Mouse (Mus musculus) R1 (cell line): ENCODE measurements around the gene Ap4s1.

Experiments used
- DNase-seq: peaks from one replicate; pipeline ENCODE4 v3.0.0-alpha.2; 2018; ENCODE audit warnings: low read depth, low spot score

The Ap4s1 gene

DNA sequence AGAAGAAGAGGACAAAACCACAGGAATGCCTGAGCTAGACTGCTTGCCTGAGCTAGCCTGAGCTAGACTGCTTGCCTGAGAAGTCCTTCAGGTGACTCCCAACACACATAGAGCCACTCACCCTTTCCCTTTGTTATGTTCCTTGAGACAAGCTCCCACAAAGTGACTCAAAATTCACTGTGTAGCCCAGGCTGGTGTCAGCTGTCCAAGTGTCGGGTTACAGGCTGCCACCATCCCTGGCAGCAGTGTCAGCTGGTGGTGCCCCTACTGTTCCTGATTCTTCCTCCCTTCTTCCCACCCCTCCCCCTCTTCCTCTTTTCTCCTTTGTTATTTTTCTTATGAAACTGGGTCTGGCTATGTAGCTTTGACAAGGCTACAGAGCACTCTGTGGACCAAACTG is 13.0 kb downstream of the Ap4s1 start:
- peak; percentile 34 for DNase-seq

DNA sequence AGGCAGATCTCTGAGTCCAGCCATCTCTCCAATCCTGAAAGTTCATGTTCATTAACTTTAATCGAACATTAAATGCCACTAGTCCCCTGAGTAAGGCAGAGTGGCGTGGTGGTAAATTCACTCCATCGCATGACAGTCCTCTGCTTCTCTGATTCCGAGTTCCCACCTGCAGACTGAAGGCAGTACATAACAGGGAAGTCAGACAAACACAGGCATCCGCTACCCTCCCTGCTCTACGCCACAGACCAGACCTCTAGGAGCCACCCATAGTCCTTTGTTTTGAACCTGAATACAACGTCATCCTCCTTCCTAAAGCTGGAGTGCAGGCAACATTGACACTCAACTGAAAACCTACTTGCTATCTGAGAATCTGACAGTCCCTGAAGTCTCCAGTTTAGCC is 13.7 kb downstream of the Ap4s1 start:
- no peak for DNase-seq

DNA sequence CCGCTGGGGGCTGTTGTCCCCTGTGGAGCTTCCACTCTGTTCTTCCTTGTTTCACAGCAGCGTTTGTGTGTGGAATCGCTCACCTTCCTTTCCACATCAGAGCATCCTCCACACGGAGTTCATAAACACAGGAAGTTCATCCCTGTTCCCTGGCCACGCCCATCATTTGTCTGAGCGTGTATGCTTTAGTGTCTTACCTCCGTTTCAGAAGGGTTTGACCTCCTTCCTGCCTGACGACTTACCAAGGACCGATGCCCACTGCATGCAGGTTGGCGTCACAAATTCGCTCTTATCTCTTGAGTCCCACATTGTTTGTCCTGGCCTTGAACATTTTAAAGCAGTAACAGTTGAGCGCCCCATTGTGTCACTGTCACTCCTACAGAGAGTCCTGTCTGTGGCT is 14.9 kb downstream of the Ap4s1 start:
- peak; percentile 72 for DNase-seq

DNA sequence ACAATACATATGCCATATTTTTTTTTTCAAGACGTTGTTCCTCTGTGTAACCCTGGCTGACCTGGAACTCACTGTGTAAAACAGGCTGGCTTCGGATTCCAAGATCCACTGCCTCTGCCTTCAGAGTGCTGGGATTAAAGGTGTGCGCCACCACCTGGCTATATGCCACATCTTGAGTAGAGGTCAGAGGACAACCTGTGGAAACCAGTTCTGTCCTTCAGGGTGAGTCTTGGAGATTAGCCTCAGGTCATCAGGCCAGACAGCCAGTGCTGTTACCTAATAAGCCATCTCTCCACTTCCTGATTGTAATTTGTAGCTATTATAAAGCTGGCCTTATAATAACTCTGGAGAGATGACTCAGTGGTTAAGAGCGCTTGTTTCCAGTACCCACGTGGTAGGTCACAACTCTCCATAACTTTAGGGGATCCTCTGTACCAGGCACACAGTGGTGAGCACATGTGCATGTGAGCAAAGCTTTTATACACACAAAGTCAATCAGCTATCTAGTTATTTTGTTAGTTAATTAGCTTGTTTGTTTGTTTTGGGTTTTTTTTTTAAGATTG is 15.9 kb downstream of the Ap4s1 start:
- DNase-seq = peak; percentile 61

DNA sequence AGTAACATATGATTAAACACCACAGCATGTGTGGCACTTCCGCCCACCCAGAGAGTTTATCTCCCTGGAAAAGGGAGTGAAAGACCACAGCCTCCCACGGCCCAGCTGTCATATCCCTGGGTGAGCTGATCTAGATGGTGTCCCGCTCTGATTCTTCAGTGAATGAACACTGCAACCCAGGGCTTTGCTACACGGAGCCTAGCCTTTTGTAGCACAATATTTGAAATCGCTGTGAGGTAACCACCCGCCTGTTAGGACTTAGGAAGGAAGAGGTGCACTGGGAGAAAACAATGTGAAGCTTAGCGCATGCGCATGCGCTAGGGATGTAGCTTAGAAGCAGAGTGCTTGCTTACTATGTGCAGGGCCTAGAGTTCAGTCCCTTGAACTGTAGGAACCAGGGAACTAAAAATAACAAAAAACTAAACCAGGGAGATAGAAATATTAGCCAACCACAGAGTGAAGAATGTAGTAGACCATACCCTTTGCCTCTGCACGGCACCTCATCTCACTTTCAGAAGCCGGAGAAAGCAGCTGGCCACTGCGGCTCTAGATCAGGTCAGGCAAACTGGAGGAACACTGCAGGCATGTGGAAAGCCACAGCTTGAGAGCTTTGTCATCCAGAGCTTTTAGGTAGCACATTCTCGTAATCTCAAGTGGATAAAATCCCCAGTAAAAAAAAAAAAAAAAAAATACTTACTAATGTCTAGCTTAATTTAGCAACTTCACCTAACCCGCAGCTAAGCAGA is 18.3 kb downstream of the Ap4s1 start:
- peak; percentile 86 for DNase-seq

DNA sequence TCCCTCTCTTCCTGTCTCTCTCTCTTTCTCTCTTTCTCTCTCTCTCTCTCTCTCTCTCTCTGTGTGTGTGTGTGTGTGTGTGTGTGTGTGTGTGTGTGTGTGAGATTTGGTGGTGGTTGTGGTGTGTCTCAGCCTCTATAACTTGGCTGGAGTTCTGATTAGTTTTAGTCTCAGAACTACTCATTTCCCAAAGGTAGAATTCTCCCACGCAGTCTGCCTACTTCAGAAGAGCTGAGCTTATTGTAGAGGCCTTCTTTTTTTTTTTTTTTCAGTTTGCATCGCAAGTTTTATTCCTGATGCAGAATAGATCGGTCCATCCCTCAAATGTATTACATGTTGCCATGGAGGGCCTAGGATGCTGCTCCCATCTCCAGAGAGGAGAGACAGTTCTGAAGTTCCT is 18.9 kb downstream of the Ap4s1 start:
- no peak for DNase-seq

DNA sequence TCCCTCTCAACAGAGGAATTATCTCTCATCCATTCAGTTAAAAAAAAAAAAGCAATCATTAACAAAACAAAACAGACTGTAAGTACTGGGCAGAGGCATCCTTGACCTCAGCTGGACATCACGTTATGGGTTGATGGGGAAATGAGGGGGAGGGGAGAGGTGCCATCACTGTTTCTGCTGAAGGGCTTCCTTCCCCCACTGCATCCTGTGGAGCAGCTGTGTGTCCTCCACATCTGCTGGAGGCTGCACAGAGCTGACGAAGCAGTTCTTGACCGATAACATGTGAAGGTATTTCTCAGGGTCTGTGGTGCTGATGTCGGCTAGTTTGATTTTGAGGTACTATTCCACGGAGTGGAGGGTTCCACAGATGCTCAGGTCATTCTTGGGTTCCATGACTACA is 19.3 kb downstream of the Ap4s1 start:
- DNase-seq = no peak

DNA sequence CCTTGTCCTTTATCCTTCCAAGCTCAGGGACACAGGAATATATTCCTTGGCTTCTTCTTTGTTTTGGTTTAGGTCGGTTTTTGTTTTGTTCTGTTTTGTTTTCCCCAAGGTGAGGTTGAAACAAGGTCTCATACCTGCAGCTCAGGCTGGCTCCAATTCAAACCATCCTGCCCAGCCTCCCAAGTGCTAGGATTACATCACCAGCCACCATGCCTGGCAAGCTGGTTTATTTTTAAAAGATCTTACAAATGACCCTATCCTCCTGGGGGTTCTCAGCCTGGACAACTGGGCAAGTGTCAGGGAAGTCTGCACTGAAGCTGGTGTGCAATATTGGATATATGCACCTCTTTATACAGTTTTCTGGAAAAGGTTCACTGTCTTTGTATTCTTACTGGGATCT is 21.9 kb downstream of the Ap4s1 start:
- DNase-seq = no peak

DNA sequence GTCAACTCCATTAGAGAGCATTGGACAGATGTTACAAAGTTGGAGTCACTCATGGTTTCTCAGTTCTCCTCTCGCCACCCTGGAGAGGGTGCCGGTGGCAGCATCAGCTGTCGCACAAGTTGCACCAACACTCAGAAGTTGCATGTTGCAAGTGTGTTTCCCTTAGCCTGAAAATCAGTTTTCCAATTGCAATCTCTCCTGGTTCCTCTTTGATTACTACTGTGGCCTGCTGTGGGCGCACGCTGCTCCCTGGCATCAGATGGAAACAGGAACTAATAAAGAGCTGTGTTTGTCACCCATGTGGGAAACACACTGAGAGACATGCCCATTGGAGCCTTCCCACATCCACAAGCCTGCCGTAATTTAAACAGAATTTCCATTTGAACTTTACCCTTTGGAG is 27.8 kb downstream of the Ap4s1 start:
- DNase-seq = no peak

DNA sequence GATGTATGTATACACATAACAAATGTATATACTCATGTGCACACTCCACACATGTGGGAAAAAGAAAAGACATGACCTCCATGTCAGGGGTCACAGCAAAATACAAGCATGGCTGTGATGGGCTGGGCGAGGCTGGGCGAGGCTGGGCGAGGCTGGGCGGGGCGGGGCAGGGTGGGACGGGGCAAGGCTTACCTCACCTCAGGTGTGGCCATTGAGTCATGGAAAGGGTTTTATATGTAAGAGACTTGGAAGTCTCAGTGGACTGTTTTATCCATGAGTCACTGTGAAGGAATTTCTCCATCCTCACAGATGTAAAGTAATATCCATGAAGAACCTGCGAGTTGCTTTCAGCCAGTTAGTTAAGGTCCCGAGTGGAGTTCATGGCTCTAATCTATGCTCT is 31.0 kb downstream of the Ap4s1 start:
- DNase-seq = peak; percentile 67

DNA sequence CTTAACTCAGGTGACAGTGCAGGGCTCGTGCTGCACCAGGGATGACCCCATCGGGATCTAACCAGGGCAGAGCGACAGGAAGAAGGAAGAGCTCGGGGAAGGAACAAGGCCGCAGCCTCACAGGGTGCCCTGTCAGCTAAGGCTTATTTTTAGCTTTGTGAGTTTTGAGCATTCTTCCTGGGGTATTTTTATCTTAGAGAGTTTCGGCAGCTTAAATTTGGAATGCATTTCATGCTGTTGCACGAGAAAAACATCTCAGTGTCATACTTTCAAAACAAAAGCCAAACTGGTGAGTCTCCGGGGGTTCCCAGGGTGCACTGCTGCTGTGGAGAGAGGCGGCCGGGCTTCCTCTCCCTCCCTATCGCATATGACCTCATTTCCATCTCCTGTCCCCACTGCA is 38.2 kb downstream of the Ap4s1 start:
- DNase-seq = peak; percentile 35

DNA sequence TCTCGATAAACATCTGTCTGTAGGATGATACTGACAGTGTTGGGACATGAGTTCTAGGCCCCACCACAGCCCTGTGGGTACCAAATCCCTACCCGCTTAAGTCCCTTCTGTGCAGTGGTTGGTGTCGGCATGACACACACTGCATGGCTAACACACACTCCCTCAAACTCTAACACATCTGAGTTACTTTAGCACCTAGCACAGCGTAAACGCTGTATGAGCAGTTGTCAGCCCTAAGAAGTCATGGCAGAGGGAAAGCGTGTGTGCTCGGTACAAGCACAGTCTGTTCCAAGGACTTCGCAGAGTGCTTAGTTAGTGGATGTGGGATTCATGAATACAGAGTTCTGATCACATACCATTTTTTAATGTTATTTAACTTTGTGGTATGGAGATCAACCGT is 39.0 kb downstream of the Ap4s1 start:
- DNase-seq = no peak

DNA sequence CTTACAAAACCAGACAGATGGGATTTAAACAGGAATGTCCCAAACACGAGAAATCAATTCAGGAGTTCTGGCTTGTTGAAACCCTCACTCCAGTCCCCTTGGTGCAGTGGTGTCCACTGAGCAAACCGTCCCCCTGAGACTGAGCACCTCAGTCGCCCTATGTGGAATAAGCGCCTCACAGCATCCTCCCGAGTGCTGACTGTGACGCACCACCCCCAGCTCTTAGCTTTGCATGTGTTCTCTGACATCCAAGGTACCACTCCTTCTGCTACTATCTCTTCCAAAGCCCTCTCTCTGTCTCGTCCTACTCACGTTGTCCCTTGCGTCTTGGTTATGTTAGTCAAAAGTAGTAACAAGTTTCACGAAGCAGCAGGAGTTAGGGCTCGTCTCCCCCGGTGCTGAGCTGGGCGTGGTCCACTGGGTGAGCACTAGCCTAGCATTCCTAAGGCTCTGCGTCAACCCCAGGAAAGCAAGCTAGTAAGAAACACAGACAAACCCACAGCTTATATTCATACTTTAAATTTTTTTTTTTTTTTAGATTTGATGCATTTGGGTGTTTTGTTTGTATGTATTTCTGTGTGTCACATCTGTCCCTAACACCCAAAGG is 43.9 kb downstream of the Ap4s1 start:
- DNase-seq = peak; percentile 42

DNA sequence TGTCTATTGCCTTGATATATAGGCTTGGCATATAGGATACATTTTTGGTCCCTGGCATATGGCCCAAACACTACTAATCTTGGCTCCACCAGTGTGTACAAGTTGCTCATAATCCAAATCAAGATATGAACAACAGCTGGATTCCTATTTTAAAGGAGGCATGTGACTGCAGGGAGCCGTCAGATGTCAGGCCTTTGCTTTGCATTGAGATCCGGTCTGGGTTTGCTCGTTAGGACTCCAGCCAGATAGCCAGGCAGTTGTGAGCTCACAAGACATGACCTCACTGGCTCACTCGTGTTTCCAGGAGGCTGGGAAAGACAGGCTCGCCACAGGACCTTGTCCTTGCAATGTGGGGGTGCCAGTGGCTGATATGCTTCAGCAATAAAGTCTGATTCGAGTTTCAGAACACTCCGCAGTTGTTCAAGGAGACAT is 45.0 kb downstream of the Ap4s1 start:
- DNase-seq = no peak

DNA sequence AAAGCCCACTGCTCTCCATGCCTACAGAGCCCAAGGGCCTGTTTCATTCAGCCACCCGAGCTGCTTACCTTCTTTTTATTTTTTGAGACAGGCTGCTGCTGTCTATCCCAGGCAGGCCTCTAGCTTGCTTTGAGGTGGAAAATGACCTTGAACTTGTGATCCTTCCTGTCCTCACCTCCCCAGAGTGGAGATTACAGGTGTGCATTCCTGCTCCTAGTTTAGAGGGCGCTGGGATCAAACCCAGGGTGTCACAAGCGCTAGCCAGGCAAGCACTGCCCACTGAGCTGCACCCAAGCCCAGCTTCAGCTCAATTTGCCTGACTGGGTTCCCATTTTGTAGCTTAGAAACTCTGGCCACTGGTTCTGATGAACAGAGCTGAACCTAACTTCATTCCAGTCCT is 45.5 kb downstream of the Ap4s1 start:
- peak; percentile 65 for DNase-seq

DNA sequence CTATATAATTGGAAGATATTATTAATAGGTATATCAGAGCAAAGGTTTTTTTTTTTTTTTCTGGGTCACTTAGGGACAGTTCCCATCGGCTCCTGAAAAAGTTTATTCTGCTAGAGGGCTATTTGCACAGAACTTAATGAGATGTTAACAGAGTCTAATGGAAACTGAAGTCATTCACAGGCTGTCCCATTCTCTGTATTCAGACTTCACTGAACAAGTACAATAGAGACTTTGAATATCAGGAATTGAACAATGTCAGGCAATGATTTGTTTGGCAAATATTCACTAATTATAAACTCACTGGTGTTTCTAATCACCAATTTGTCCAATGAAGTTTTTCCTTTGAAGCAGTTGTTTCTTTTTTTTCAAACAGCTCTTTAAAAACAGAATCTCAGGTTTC is 46.0 kb downstream of the Ap4s1 start:
- no peak for DNase-seq

DNA sequence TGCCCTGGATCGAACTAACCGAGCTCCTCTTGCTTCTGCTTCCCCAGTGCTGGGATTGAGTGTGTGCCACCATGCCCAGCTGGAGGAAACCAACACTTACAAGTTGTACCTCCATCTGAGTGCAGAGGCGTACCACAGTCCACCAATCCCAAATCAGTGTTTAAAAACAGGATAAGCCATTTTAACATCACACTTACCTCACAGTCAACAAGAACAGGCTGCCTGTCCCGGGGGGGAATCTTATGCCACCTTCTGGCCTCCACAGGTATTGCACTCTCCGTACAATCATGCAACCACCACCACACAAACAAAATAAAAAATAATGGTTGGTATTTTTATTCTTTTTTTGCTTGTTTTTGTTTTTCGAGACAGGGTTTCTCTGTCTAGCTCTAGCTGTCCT is 50.9 kb downstream of the Ap4s1 start:
- peak; percentile 61 for DNase-seq

DNA sequence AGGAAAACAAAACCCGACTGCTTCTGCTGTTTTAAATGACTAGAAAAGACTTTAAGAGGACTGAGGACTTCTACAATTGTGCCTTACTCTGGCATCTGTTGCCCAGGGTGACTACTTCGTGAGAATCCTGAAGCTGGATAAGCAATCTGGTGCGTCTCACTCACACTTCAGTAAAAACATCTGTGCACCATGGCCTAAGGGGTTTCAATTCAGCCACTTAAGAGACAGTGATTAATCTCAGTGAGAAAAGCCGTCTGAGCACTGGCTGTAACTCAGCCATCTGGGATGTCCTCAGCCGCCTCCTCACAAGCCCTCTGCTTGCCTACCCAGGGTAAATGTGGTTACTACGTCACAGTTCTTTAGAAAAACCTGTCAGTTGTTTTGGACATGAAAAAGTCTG is 54.1 kb downstream of the Ap4s1 start:
- no peak for DNase-seq

DNA sequence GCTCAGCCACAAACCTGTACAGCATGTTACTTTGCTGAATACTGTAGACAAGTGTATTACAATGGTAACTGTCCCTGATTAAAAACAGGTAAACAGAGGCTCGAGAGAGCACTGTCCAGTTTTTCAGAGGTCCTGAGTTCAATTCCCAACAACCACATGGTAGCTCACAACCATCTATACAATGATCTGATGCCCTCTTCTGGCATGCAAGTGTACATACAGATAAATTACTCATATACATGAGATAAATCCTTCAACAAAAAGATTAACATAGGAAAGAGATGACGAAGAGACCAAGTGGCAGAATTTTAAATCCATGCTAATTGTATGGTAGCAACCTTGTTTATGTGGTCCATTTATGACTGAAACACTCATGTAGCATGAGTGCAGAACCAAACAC is 56.5 kb downstream of the Ap4s1 start:
- no peak for DNase-seq

DNA sequence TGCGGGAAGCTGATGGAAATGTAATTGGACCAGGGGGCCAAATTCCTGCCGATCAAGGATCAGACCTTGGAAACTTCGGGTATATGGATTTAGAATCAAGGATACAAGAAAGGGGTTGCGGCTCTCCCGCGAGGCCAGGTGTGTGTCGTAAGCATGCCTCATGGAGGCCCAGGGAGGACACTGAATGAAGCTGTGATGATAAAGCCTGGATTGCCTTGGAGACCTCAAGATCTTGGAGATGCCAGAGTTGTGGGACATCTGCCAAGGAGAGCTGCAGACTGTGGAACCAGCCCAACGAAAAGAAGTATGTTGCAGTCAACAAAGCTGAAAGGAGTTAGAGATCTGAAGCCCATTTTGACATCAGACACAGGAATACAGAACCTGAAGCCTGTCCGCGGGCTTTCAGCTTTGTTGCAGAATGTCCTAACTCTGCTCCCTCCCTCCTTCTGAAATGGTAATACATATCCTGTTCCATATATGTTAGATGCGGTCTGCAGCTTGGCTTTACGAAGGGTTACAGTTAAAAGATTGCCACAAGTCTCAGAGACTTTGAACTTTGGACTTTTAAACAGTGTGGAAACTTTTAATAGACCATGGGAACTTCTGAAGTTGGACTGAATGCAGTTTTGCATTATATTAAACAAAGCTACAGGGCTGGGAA is 65.2 kb downstream of the Ap4s1 start:
- no peak for DNase-seq

DNA sequence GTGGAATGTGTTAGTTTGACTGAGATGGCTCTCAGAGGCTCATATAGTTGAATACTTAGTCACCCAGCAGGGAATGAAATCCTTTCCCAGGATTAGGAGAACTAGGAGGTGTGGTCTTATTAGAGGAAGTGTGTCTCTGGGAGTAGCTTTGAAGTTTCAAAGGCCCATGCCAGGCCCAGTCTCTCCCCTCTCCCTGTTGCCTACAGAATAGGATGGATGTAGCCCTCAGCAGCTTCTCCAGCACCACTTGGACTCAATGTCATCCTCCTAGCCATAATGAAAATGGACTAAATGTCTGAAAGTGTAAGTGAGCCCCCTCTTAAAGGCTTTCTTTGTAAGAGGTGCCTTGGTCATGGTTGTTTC is 65.7 kb downstream of the Ap4s1 start:
- DNase-seq = no peak

DNA sequence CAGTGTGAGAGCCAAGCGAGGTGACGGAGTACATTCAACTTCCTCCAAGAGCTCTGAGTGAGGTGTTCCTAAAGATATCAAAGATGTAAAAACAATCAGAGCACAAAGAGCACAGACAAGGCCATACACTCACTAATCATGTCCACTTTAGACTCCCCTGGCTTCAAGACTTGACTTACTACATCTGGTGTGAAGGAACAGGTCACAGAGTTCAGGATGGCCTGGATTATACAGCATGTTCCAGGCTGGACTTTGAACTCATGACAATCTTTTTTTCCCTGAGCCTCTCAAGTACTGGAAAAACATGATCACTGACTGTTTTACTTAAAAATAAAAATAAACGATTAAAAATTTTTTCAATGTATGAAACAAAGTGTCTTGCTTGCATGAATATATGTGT is 68.5 kb downstream of the Ap4s1 start:
- no peak for DNase-seq

DNA sequence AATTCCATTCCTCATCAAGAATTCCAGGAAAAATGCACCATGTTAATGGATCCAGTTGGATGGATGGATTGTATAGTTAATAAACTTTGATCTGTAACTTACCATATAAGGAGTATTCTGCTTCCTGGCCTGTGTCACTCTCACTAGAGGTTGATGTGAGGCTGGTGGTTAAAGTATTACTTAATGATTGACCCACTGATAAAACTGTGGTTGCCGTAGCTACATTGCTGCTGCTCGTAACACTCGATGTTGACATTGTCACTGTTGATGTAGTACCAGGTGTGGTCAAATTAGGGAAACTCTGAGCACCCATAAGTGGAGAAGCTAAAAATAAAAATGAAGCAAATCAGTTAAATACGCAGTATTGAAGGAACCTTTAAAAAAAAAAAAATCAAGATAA is 76.6 kb downstream of the Ap4s1 start:
- no peak for DNase-seq
